Mouse (Mus musculus) hindbrain, postnatal 0 days (tissue): ENCODE measurements around the gene Acox3. TPM values are rescaled to one million over a fixed set of nuclear protein-coding genes. Genes with fewer than 3 reads are reported as not detected.

Source experiments
- ATAC-seq: fragments of 200-750 bp; cut with Nextera tagmentation; 2 replicates; pipeline ENCODE4 v1.8.0; 2017; ENCODE audit warnings: mild to moderate bottlenecking, moderate TSS enrichment, moderate library complexity
- DNase-seq: peaks from one replicate; pipeline ENCODE4 v3.0.0-alpha.2; 2015; ENCODE audit warnings: low spot score
- H3K27ac ChIP-seq: fragments of 300-500 bp; sonication (generic); 2 replicates; pipeline ENCODE4 v1.5.1; 2014; ENCODE audit warnings: mild to moderate bottlenecking
- H3K27me3 ChIP-seq: fragments of 300-500 bp; sonication (generic); 2 replicates; pipeline ENCODE4 v1.6.1; 2014; ENCODE audit warnings: low read length, mixed read lengths; ENCODE audit not compliant: insufficient read depth
- H3K36me3 ChIP-seq: fragments of 300-500 bp; sonication (generic); 2 replicates; pipeline ENCODE4 v1.6.1; 2014; ENCODE audit warnings: low read length, mixed read lengths; ENCODE audit not compliant: insufficient read depth
- H3K4me1 ChIP-seq: fragments of 300-500 bp; sonication (generic); 2 replicates; pipeline ENCODE4 v1.6.1; 2014; ENCODE audit warnings: antibody characterized with exemption, low read length, mixed read lengths; ENCODE audit not compliant: insufficient read depth
- H3K4me2 ChIP-seq: fragments of 300-500 bp; sonication (generic); 2 replicates; pipeline ENCODE4 v1.6.1; 2014; ENCODE audit warnings: low read depth, mild to moderate bottlenecking, low read length, moderate library complexity, mixed read lengths
- H3K4me3 ChIP-seq: fragments of 300-500 bp; sonication (generic); 2 replicates; pipeline ENCODE4 v1.5.1; 2014; ENCODE audit warnings: low read length
- H3K9ac ChIP-seq: fragments of 300-500 bp; sonication (generic); replicated peaks from 2 replicates; pipeline ENCODE4 v1.6.1; 2014; ENCODE audit warnings: mild to moderate bottlenecking, low read length, moderate library complexity, mixed read lengths
- H3K9me3 ChIP-seq: fragments of 300-500 bp; sonication (generic); 2 replicates; pipeline ENCODE4 v1.6.1; 2016; ENCODE audit warnings: low read length, mixed read lengths
- CTCF ChIP-seq: IDR thresholded peaks from 2 replicates; pipeline ENCODE4 v1.5.1; 2016; ENCODE audit warnings: antibody characterized with exemption, control low read depth, low read depth
- WGBS: fragments of 180-500 bp; shearing (Covaris S2); extraction: QIAGEN DNeasy Blood & Tissue Kit; methylation state at CpG from one replicate; pipeline ENCODE4 v1.1.7; 2014; 5-methylcytosine and 5-hydroxymethylcytosine counted together
- polyA plus RNA-seq: library from polyadenylated mRNA; unstranded; fragments of >200 nt; fragmentation: Nextera tagmentation; extraction: Ambion mirVana; gene quantifications from 2 replicates; pipeline ENCODE4 v1.2.1, GENCODE M21; 2015
- total RNA-seq: library from RNA; depleted of rRNA; stranded (reverse); fragments of >200 nt; gene quantifications from 2 replicates; pipeline ENCODE4 v1.2.3, GENCODE M21; 2014

Acox3 gene
- total and polyA plus RNA-seq, 2 experiments from 2014 or later: 12.7 to 24.2 TPM

- peaks cover 10% of the 10 kb centered on the region; the same call in 1 of the 2 replicates for H3K4me1 ChIP-seq
- H3K4me3 ChIP-seq: no peak overlapping the region
- H3K9ac ChIP-seq: no peak overlapping the region
- 6% methylated on average over 12 of the region's 12 CpGs for WGBS
- DNase-seq (peak; percentile 71), ATAC-seq (peak; percentile 64)
- no peaks in the 10 kb centered on the region for H3K36me3 ChIP-seq
- no peaks in the 10 kb centered on the region for H3K27me3 ChIP-seq
- H3K27ac ChIP-seq: no peak overlapping the region; the same call in 1 of the 2 replicates
- TF ChIP-seq CTCF: no peak
- no peaks in the 10 kb centered on the region for H3K9me3 ChIP-seq
- H3K4me2 ChIP-seq: no peak overlapping the region
Measured at GRCm38 (mm10) chr5:35609381-35609780, 26.5 kb downstream of the Acox3 start.

GRCm38 (mm10) chr5:35609971-35610370 lies 27.1 kb downstream of the Acox3 start:
- Histone ChIP-seq H3K9ac (no peak overlapping the region), H3K9me3 (no peaks in the 10 kb centered on the region), H3K4me3 (no peak overlapping the region), H3K27me3 (no peaks in the 10 kb centered on the region), H3K4me1 (peaks cover 10% of the 10 kb centered on the region; the same call in 1 of the 2 replicates), H3K36me3 (no peaks in the 10 kb centered on the region), H3K27ac (no peak overlapping the region), H3K4me2 (no peak overlapping the region)
- no peak for DNase-seq
- 57% methylated on average over 2 of the region's 2 CpGs for WGBS
- no peak for TF ChIP-seq CTCF
- no peak for ATAC-seq

- Histone ChIP-seq H3K27me3 (no peaks in the 10 kb centered on the region), H3K9ac (no peak overlapping the region), H3K36me3 (no peaks in the 10 kb centered on the region), H3K4me3 (no peak overlapping the region), H3K4me1 (peaks cover 10% of the 10 kb centered on the region; the same call in 1 of the 2 replicates), H3K9me3 (no peaks in the 10 kb centered on the region), H3K27ac (no peak overlapping the region), H3K4me2 (no peak overlapping the region)
- WGBS: 90% methylated on average over 7 of the region's 7 CpGs
- no peak for DNase-seq
- no peak for TF ChIP-seq CTCF
- ATAC-seq: no peak
Measured at GRCm38 (mm10) chr5:35610381-35610780, 27.5 kb downstream of the Acox3 start.

GRCm38 (mm10) chr5:35611170-35611569 lies 28.3 kb downstream of the Acox3 start:
- peaks cover 10% of the 10 kb centered on the region; the same call in 1 of the 2 replicates for H3K4me1 ChIP-seq
- H3K4me2 ChIP-seq: no peak overlapping the region
- no peaks in the 10 kb centered on the region for H3K9me3 ChIP-seq
- H3K4me3 ChIP-seq: no peak overlapping the region
- WGBS: 67% methylated on average over 9 of the region's 9 CpGs
- DNase-seq: peak; percentile 19
- no peak for ATAC-seq
- no peaks in the 10 kb centered on the region for H3K36me3 ChIP-seq
- H3K27me3 ChIP-seq: no peaks in the 10 kb centered on the region
- no peak for TF ChIP-seq CTCF
- H3K27ac ChIP-seq: no peak overlapping the region
- H3K9ac ChIP-seq: no peak overlapping the region

GRCm38 (mm10) chr5:35611900-35612299 lies 29.1 kb downstream of the Acox3 start:
- H3K4me3 ChIP-seq: no peak overlapping the region
- no peaks in the 10 kb centered on the region for H3K36me3 ChIP-seq
- peaks cover 10% of the 10 kb centered on the region; the same call in 1 of the 2 replicates for H3K4me1 ChIP-seq
- ATAC-seq (peak; percentile 36; the same call in 1 of the 2 replicates), DNase-seq (peak; percentile 57)
- no peak overlapping the region for H3K27ac ChIP-seq
- H3K27me3 ChIP-seq: no peaks in the 10 kb centered on the region
- H3K4me2 ChIP-seq: no peak overlapping the region
- TF ChIP-seq CTCF: peak; percentile 31; the same call in 1 of the 2 replicates
- no peaks in the 10 kb centered on the region for H3K9me3 ChIP-seq
- H3K9ac ChIP-seq: no peak overlapping the region
- 66% methylated on average over 11 of the region's 11 CpGs for WGBS

GRCm38 (mm10) chr5:35612722-35613121 lies 29.9 kb downstream of the Acox3 start:
- no peak overlapping the region for H3K9ac ChIP-seq
- no peak overlapping the region for H3K27ac ChIP-seq
- H3K4me2 ChIP-seq: no peak overlapping the region
- no peak for TF ChIP-seq CTCF
- WGBS: 84% methylated on average over 8 of the region's 8 CpGs
- H3K4me3 ChIP-seq: no peak overlapping the region
- H3K9me3 ChIP-seq: no peaks in the 10 kb centered on the region
- H3K27me3 ChIP-seq: no peaks in the 10 kb centered on the region
- no peaks in the 10 kb centered on the region for H3K36me3 ChIP-seq
- ATAC-seq (no peak), DNase-seq (no peak)
- H3K4me1 ChIP-seq: peaks cover 10% of the 10 kb centered on the region; the same call in 1 of the 2 replicates

- no peak overlapping the region for H3K4me2 ChIP-seq
- H3K36me3 ChIP-seq: no peaks in the 10 kb centered on the region
- H3K4me1 ChIP-seq: no peaks in the 10 kb centered on the region
- WGBS: 29% methylated on average over 5 of the region's 5 CpGs
- DNase-seq (peak; percentile 5), ATAC-seq (no peak)
- H3K9ac ChIP-seq: no peak overlapping the region
- no peaks in the 10 kb centered on the region for H3K9me3 ChIP-seq
- no peaks in the 10 kb centered on the region for H3K27me3 ChIP-seq
- H3K4me3 ChIP-seq: no peak overlapping the region
- H3K27ac ChIP-seq: peak overlapping the region; percentile 3; the same call in 1 of the 2 replicates
- TF ChIP-seq CTCF: no peak
Measured at GRCm38 (mm10) chr5:35616943-35617342, 34.1 kb downstream of the Acox3 start.
